Mouse (Mus musculus): ENCODE measurements around the gene Tdrkh.

- TF ChIP-seq CTCF (IDR thresholded peaks at IDR 0.05; ENCODE audit: extremely low read depth, insufficient read depth, low read length) (no peak), POLR2A (IDR thresholded peaks at IDR 0.05; ENCODE audit: extremely low read depth, insufficient read depth, low read length) (no peak)
These were observed 25.0 kb upstream of the Tdrkh start for GRCm38 (mm10) chr3:94388047-94388446.
